Mouse (Mus musculus): Measurements from ENCODE around the gene Mkrn2os. TPM values are rescaled to one million over a fixed set of nuclear protein-coding genes. Genes with fewer than 3 reads are reported as not detected.

The Mkrn2os gene
- polyA plus RNA-seq, 1 experiment from 2014 or later = 13.3 TPM

- H3K36me3 ChIP-seq (ENCODE audit: control insufficient read depth, insufficient read depth, low read length) = peaks cover 26% of the 10 kb centered on the region
- no peak overlapping the region for H3K4me2 ChIP-seq (ENCODE audit: low read depth, low read length)
- no peak overlapping the region for H3K9ac ChIP-seq (ENCODE audit: low read length)
- no peaks in the 10 kb centered on the region for H3K27me3 ChIP-seq (ENCODE audit: control insufficient read depth, insufficient read depth, low read length)
- no peak overlapping the region for H3K4me3 ChIP-seq (replicated peaks; ENCODE audit: low read length)
- WGBS = 80% methylated on average over 6 of the region's 6 CpGs
- no peak for ATAC-seq (ENCODE audit: insufficient read depth, low FRiP score)
- no peak overlapping the region for H3K27ac ChIP-seq (ENCODE audit: low read length)
- no peaks in the 10 kb centered on the region for H3K4me1 ChIP-seq (ENCODE audit: control insufficient read depth, insufficient read depth, low read length)
- H3K9me3 ChIP-seq (replicated peaks; ENCODE audit: control insufficient read depth, low read length) = no peaks in the 10 kb centered on the region
Measured at GRCm38 (mm10) chr6:115565479-115566045, 26.8 kb downstream of the Mkrn2os start.

- Histone ChIP-seq H3K9ac (ENCODE audit: low read length) (no peak overlapping the region), H3K27ac (ENCODE audit: low read length) (no peak overlapping the region), H3K4me2 (ENCODE audit: low read depth, low read length) (no peak overlapping the region), H3K4me1 (ENCODE audit: control insufficient read depth, insufficient read depth, low read length) (no peaks in the 10 kb centered on the region), H3K4me3 (replicated peaks; ENCODE audit: low read length) (no peak overlapping the region), H3K27me3 (ENCODE audit: control insufficient read depth, insufficient read depth, low read length) (no peaks in the 10 kb centered on the region), H3K9me3 (replicated peaks; ENCODE audit: control insufficient read depth, low read length) (no peaks in the 10 kb centered on the region), H3K36me3 (ENCODE audit: control insufficient read depth, insufficient read depth, low read length) (peaks cover 26% of the 10 kb centered on the region; the same call in 1 of the 2 replicates)
- ATAC-seq (ENCODE audit: insufficient read depth, low FRiP score) = no peak
- WGBS = 52% methylated on average over 21 of the region's 21 CpGs
Measured at GRCm38 (mm10) chr6:115559651-115560632, 32.4 kb downstream of the Mkrn2os start.

GRCm38 (mm10) chr6:115558176-115558575 lies 34.2 kb downstream of the Mkrn2os start:
- Histone ChIP-seq H3K4me3 (replicated peaks; ENCODE audit: low read length) (no peak overlapping the region), H3K4me2 (ENCODE audit: low read depth, low read length) (no peak overlapping the region), H3K9me3 (replicated peaks; ENCODE audit: control insufficient read depth, low read length) (no peaks in the 10 kb centered on the region), H3K4me1 (ENCODE audit: control insufficient read depth, insufficient read depth, low read length) (no peaks in the 10 kb centered on the region), H3K27ac (ENCODE audit: low read length) (no peak overlapping the region), H3K9ac (ENCODE audit: low read length) (no peak overlapping the region), H3K27me3 (ENCODE audit: control insufficient read depth, insufficient read depth, low read length) (no peaks in the 10 kb centered on the region), H3K36me3 (ENCODE audit: control insufficient read depth, insufficient read depth, low read length) (peaks cover 28% of the 10 kb centered on the region)
- no peak for ATAC-seq (ENCODE audit: insufficient read depth, low FRiP score)
- WGBS = 96% methylated on average over 2 of the region's 2 CpGs

- no peak overlapping the region for H3K9ac ChIP-seq (ENCODE audit: low read length)
- no peak overlapping the region for H3K27ac ChIP-seq (ENCODE audit: low read length)
- no peaks in the 10 kb centered on the region for H3K9me3 ChIP-seq (replicated peaks; ENCODE audit: control insufficient read depth, low read length)
- ATAC-seq (ENCODE audit: insufficient read depth, low FRiP score) = no peak
- no peak overlapping the region for H3K4me2 ChIP-seq (ENCODE audit: low read depth, low read length)
- H3K4me1 ChIP-seq (ENCODE audit: control insufficient read depth, insufficient read depth, low read length) = no peaks in the 10 kb centered on the region
- H3K36me3 ChIP-seq (ENCODE audit: control insufficient read depth, insufficient read depth, low read length) = peaks cover 25% of the 10 kb centered on the region
- H3K27me3 ChIP-seq (ENCODE audit: control insufficient read depth, insufficient read depth, low read length) = no peaks in the 10 kb centered on the region
- H3K4me3 ChIP-seq (replicated peaks; ENCODE audit: low read length) = no peak overlapping the region
- 70% methylated on average over 5 of the region's 5 CpGs for WGBS
Measured at GRCm38 (mm10) chr6:115555485-115555884, 36.9 kb downstream of the Mkrn2os start.

GRCm38 (mm10) chr6:115546276-115546675 lies 46.1 kb downstream of the Mkrn2os start:
- 0 out of 2 replicates have a peak, but pooled peaks cover 6% of the 10 kb centered on the region for H3K36me3 ChIP-seq (ENCODE audit: control insufficient read depth, insufficient read depth, low read length)
- no peak overlapping the region for H3K27ac ChIP-seq (ENCODE audit: low read length)
- H3K9me3 ChIP-seq (replicated peaks; ENCODE audit: control insufficient read depth, low read length) = no peaks in the 10 kb centered on the region
- no peak for ATAC-seq (ENCODE audit: insufficient read depth, low FRiP score)
- peaks cover 12% of the 10 kb centered on the region for H3K4me1 ChIP-seq (ENCODE audit: control insufficient read depth, insufficient read depth, low read length)
- WGBS = 82% methylated on average over 5 of the region's 5 CpGs
- H3K4me3 ChIP-seq (replicated peaks; ENCODE audit: low read length) = no peak overlapping the region
- H3K4me2 ChIP-seq (ENCODE audit: low read depth, low read length) = no peak overlapping the region
- H3K9ac ChIP-seq (ENCODE audit: low read length) = no peak overlapping the region
- H3K27me3 ChIP-seq (ENCODE audit: control insufficient read depth, insufficient read depth, low read length) = no peaks in the 10 kb centered on the region

GRCm38 (mm10) chr6:115544442-115544970 lies 47.9 kb downstream of the Mkrn2os start, which contains the start of gene Tsen2:
TSS of gene Tsen2 (plus strand) at chr6:115544664.
- under 1% methylated on average over 38 of the region's 38 CpGs for WGBS

GRCm38 (mm10) chr6:115542341-115542740 lies 50.0 kb downstream of the Mkrn2os start:
- Histone ChIP-seq H3K4me2 (ENCODE audit: low read depth, low read length) (no peak overlapping the region), H3K9me3 (replicated peaks; ENCODE audit: control insufficient read depth, low read length) (no peaks in the 10 kb centered on the region), H3K27me3 (ENCODE audit: control insufficient read depth, insufficient read depth, low read length) (no peaks in the 10 kb centered on the region), H3K36me3 (ENCODE audit: control insufficient read depth, insufficient read depth, low read length) (no peaks in the 10 kb centered on the region), H3K27ac (ENCODE audit: low read length) (no peak overlapping the region), H3K4me1 (ENCODE audit: control insufficient read depth, insufficient read depth, low read length) (peaks cover 15% of the 10 kb centered on the region), H3K4me3 (replicated peaks; ENCODE audit: low read length) (no peak overlapping the region), H3K9ac (ENCODE audit: low read length) (no peak overlapping the region)
- ATAC-seq (ENCODE audit: insufficient read depth, low FRiP score) = no peak
- WGBS = 58% methylated on average over 3 of the region's 3 CpGs

More at GRCm38 (mm10) chr6:115544442-115544970, 47.9 kb downstream of the Mkrn2os start, which contains the start of gene Tsen2:
- Histone ChIP-seq H3K4me2 (ENCODE audit: low read depth, low read length) (peak within 1 kb of the TSS; percentile 75), H3K9ac (ENCODE audit: low read length) (peak within 1 kb of the TSS; percentile 93), H3K4me1 (ENCODE audit: control insufficient read depth, insufficient read depth, low read length) (peaks cover 12% of the 10 kb centered on the region), H3K4me3 (replicated peaks; ENCODE audit: low read length) (peak within 1 kb of the TSS; percentile 80), H3K36me3 (ENCODE audit: control insufficient read depth, insufficient read depth, low read length) (0 out of 2 replicates have a peak, but pooled peaks cover 3% of the 10 kb centered on the region), H3K27ac (ENCODE audit: low read length) (peak within 1 kb of the TSS; percentile 76), H3K27me3 (ENCODE audit: control insufficient read depth, insufficient read depth, low read length) (no peaks in the 10 kb centered on the region), H3K9me3 (replicated peaks; ENCODE audit: control insufficient read depth, low read length) (no peaks in the 10 kb centered on the region)
- ATAC-seq (ENCODE audit: insufficient read depth, low FRiP score) = peak; percentile 92

- H3K9me3 ChIP-seq (replicated peaks; ENCODE audit: control insufficient read depth, low read length) = no peaks in the 10 kb centered on the region
Measured at GRCm38 (mm10) chr6:115541676-115542275, 50.6 kb downstream of the Mkrn2os start.

More at GRCm38 (mm10) chr6:115541676-115542275, 50.6 kb downstream of the Mkrn2os start:
- 46% methylated on average over 6 of the region's 6 CpGs for WGBS
- no peak overlapping the region for H3K9ac ChIP-seq (ENCODE audit: low read length)
- peak overlapping the region; percentile 53 for H3K27ac ChIP-seq (ENCODE audit: low read length)
- no peak for ATAC-seq (ENCODE audit: insufficient read depth, low FRiP score)
- no peak overlapping the region for H3K4me3 ChIP-seq (replicated peaks; ENCODE audit: low read length)
- peaks cover 15% of the 10 kb centered on the region for H3K4me1 ChIP-seq (ENCODE audit: control insufficient read depth, insufficient read depth, low read length)
- H3K36me3 ChIP-seq (ENCODE audit: control insufficient read depth, insufficient read depth, low read length) = no peaks in the 10 kb centered on the region
- H3K4me2 ChIP-seq (ENCODE audit: low read depth, low read length) = no peak overlapping the region
- no peaks in the 10 kb centered on the region for H3K27me3 ChIP-seq (ENCODE audit: control insufficient read depth, insufficient read depth, low read length)
